Mouse (Mus musculus) forebrain, embryonic 10.5 days (tissue): ENCODE measurements at regions not wholly inside any gene's neighbourhood (a gene's known extent, or its start where the extent isn't known, plus 50 kb on each side); places are given as distances from the start of the nearest gene placed in this dataset.
"Not testable (repeated sequence)": the region's sequence is repeated elsewhere in the genome, so short reads cannot be mapped to it uniquely, and the experiment has no call there.

Experiments used
- DNase-seq: peaks from one replicate; pipeline ENCODE4 v3.0.0-alpha.2; 2017; ENCODE audit warnings: low spot score; ENCODE audit errors: extremely low spot score
- H3K27ac ChIP-seq: fragments of 300-500 bp; sonication (generic); 2 replicates; pipeline ENCODE4 v1.5.1; 2016; ENCODE audit warnings: mild to moderate bottlenecking
- H3K27me3 ChIP-seq: fragments of 300-500 bp; sonication (generic); 2 replicates; pipeline ENCODE4 v1.6.1; 2016; ENCODE audit warnings: mild to moderate bottlenecking; ENCODE audit not compliant: poor library complexity, severe bottlenecking
- H3K36me3 ChIP-seq: fragments of 300-500 bp; sonication (generic); replicated peaks from 2 replicates; pipeline ENCODE4 v1.6.1; 2016; ENCODE audit warnings: mild to moderate bottlenecking, moderate library complexity
- H3K4me1 ChIP-seq: fragments of 300-500 bp; sonication (generic); 2 replicates; pipeline ENCODE4 v1.6.1; 2016
- H3K4me3 ChIP-seq: fragments of 300-500 bp; sonication (generic); 2 replicates; pipeline ENCODE4 v1.5.1; 2016; ENCODE audit warnings: mild to moderate bottlenecking, moderate library complexity
- H3K9me3 ChIP-seq: fragments of 300-500 bp; sonication (generic); 2 replicates; pipeline ENCODE4 v1.6.1; 2016; ENCODE audit warnings: mild to moderate bottlenecking, moderate library complexity
- WGBS: fragments of 180-500 bp; shearing (Covaris S2); methylation state at CpG from one replicate; pipeline ENCODE4 v1.1.7; 2016; 5-methylcytosine and 5-hydroxymethylcytosine counted together

- H3K9me3 ChIP-seq: no peaks in the 10 kb centered on the region
- 25% methylated on average over 11 of the region's 11 CpGs for WGBS
- peaks cover 23% of the 10 kb centered on the region for H3K4me1 ChIP-seq
- H3K27ac ChIP-seq: no peak overlapping the region
- H3K4me3 ChIP-seq: no peak overlapping the region
- no peaks in the 10 kb centered on the region for H3K36me3 ChIP-seq
- peak; percentile 61 for DNase-seq
- H3K27me3 ChIP-seq: peaks cover 14% of the 10 kb centered on the region
Observed at GRCm38 (mm10) chr17:9169371-9169770, 181.2 kb downstream of the 1700010I14Rik start.

- DNase-seq: no peak
- H3K4me1 ChIP-seq: peaks cover 2% of the 10 kb centered on the region
- H3K9me3 ChIP-seq: no peaks in the 10 kb centered on the region
- WGBS: 88% methylated on average over 5 of the region's 5 CpGs
- H3K4me3 ChIP-seq: no peak overlapping the region
- H3K27ac ChIP-seq: no peak overlapping the region
- no peaks in the 10 kb centered on the region for H3K27me3 ChIP-seq
- H3K36me3 ChIP-seq: no peaks in the 10 kb centered on the region
Observed at GRCm38 (mm10) chr17:9197160-9197559, 209.0 kb downstream of the 1700010I14Rik start.

DNA sequence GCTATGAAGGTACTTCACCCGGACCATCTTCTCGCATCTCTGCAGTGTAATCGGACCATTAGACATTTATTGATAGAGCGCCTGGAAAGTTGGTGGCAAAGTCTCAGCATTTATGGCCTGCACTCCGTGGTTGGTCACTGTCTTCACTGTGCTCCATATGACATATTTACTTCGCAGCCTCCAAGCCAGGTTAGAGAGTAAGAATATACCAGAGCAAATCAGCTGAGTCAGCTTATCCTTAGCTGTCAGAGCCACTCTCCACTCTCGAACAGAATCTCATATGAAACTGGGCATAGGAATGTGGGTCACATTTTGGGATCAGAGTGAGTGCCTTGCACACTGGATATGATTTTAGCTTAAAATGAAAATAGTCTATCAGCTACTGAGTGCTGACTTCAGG is 212.3 kb downstream of the 1700010I14Rik start:
- H3K4me3 ChIP-seq: no peak overlapping the region
- WGBS: 91% methylated on average over 7 of the region's 7 CpGs
- peaks cover 9% of the 10 kb centered on the region for H3K4me1 ChIP-seq
- H3K36me3 ChIP-seq: no peaks in the 10 kb centered on the region
- H3K27me3 ChIP-seq: no peaks in the 10 kb centered on the region
- no peaks in the 10 kb centered on the region for H3K9me3 ChIP-seq
- H3K27ac ChIP-seq: no peak overlapping the region
- no peak for DNase-seq

DNA sequence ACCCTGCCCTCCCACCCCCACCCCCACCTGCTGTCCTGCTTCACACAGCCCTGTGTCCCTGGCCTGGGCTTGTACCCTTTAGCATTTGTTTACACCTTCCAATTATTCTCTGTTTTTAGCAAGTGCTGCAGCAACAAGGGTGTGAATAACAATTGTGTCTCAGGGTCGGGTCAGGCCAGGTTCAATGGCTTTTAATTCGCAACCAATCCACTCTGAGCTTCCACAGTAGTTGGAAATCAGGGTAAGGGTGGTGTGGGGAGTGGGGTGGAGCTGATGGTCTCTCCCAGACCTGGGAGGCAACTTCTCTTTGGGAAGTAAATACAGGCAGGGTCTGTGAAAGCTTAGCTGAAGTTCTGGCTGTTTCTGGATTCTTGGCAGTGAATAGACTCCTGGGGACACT is 214.4 kb downstream of the 1700010I14Rik start:
- DNase-seq: no peak
- 6% methylated on average over 2 of the region's 2 CpGs for WGBS
- H3K9me3 ChIP-seq: no peaks in the 10 kb centered on the region

GRCm38 (mm10) chr17:9210626-9211025 is 211.2 kb upstream of the Gm17728 start:
- no peaks in the 10 kb centered on the region for H3K36me3 ChIP-seq

More for the DNA sequence above, 214.4 kb downstream of the 1700010I14Rik start:
- Histone ChIP-seq H3K36me3 (no peaks in the 10 kb centered on the region), H3K4me1 (peaks cover 9% of the 10 kb centered on the region), H3K27ac (no peak overlapping the region), H3K4me3 (no peak overlapping the region), H3K27me3 (no peaks in the 10 kb centered on the region)

DNA sequence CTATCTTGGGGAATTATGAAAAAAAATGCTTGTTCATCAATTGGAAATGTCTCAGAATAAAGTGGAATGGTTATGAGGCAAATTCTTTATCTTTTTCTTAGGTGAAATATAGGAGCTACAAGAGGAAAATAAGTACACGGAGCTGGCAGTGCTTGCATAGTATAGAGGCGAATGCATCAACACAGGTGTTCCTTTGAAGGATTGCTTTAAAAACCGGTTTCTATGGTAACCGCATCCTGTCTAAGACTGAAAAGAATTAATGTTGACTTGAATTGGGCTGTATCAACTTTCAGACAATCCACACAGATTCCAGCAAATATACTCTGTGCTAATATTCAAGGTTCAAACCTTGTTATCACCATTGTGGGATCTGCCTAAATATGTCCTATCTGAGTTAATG is 198.8 kb upstream of the Gm17728 start:
- Histone ChIP-seq H3K27ac (no peak overlapping the region), H3K9me3 (no peaks in the 10 kb centered on the region), H3K36me3 (no peaks in the 10 kb centered on the region), H3K4me3 (no peak overlapping the region), H3K27me3 (no peaks in the 10 kb centered on the region), H3K4me1 (peaks cover 3% of the 10 kb centered on the region)
- WGBS: 85% methylated on average over 4 of the region's 4 CpGs
- DNase-seq: no peak

More at GRCm38 (mm10) chr17:9210626-9211025, 211.2 kb upstream of the Gm17728 start:
- Histone ChIP-seq H3K9me3 (no peaks in the 10 kb centered on the region), H3K27ac (no peak overlapping the region), H3K4me1 (no peaks in the 10 kb centered on the region), H3K4me3 (no peak overlapping the region), H3K27me3 (no peaks in the 10 kb centered on the region)
- DNase-seq: no peak
- 88% methylated on average over 2 of the region's 2 CpGs for WGBS

- no peak for DNase-seq
- 71% methylated on average over 10 of the region's 10 CpGs for WGBS
- Histone ChIP-seq H3K4me1 (peaks cover 9% of the 10 kb centered on the region), H3K9me3 (no peaks in the 10 kb centered on the region), H3K4me3 (no peak overlapping the region), H3K36me3 (no peaks in the 10 kb centered on the region), H3K27me3 (no peaks in the 10 kb centered on the region), H3K27ac (no peak overlapping the region)
Observed at GRCm38 (mm10) chr17:9227872-9228575, 193.8 kb upstream of the Gm17728 start.

DNA sequence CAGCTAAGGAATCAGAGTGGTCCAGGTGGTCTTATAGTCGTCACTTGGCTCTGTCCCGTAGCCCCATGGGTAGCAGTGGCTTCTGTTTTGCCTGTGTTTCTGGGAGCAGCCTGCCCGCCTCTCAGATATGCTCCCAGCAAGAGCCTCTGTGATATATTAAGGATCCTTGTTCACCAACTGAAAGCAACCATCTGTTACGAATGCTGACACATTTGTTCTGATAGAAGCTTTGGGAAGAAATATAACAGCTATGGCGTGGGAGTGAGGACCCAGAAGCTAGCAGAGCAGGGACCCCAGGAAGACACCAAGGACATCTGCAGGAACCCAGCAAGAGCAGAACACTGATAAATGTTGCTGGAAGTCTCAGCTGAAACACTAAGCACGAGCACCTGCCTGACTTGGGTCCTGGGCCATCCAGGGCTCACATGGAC is 186.7 kb upstream of the Gm17728 start:
- H3K4me1 ChIP-seq: no peaks in the 10 kb centered on the region
- H3K27me3 ChIP-seq: no peaks in the 10 kb centered on the region
- no peaks in the 10 kb centered on the region for H3K9me3 ChIP-seq
- no peaks in the 10 kb centered on the region for H3K36me3 ChIP-seq
- DNase-seq: no peak
- H3K27ac ChIP-seq: no peak overlapping the region
- WGBS: 83% methylated on average over 6 of the region's 6 CpGs
- no peak overlapping the region for H3K4me3 ChIP-seq

GRCm38 (mm10) chr17:9258646-9259170 is 163.2 kb upstream of the Gm17728 start:
- H3K27me3 ChIP-seq: no peaks in the 10 kb centered on the region
- no peaks in the 10 kb centered on the region for H3K36me3 ChIP-seq
- no peak overlapping the region for H3K4me3 ChIP-seq
- no peaks in the 10 kb centered on the region for H3K9me3 ChIP-seq
- WGBS: 72% methylated on average over 5 of the region's 5 CpGs
- H3K27ac ChIP-seq: no peak overlapping the region
- no peak for DNase-seq
- H3K4me1 ChIP-seq: no peaks in the 10 kb centered on the region

DNA sequence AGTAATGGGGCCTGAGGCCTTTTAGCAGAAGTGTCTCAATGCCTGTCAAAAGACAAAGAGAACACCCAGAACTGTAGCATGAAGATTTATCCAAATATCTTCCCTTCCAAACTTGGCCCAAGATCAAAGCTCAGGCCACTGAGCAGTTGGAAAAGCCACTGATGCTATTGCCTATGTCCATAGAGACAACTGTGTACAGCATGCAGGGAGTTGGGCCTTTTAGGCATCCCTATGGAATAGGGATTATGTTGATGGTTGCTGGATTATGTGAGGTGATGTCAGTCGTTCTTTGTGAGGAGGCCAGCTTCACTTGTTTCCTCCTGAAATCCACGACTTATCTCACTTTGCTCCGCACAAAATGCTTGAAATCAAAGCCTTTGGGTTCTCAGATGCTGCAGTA is 153.1 kb upstream of the Gm17728 start:
- DNase-seq: no peak
- Histone ChIP-seq H3K27ac (no peak overlapping the region), H3K36me3 (no peaks in the 10 kb centered on the region), H3K9me3 (no peaks in the 10 kb centered on the region), H3K4me1 (no peaks in the 10 kb centered on the region; the same call in 1 of the 2 replicates), H3K27me3 (no peaks in the 10 kb centered on the region), H3K4me3 (no peak overlapping the region)
- 81% methylated on average over 3 of the region's 3 CpGs for WGBS

- WGBS: 60% methylated on average over 3 of the region's 3 CpGs
- not testable (repeated sequence) for H3K9me3 ChIP-seq, H3K27ac ChIP-seq, H3K27me3 ChIP-seq, DNase-seq, H3K4me3 ChIP-seq, H3K36me3 ChIP-seq
- peaks cover 20% of the 10 kb centered on the region for H3K4me1 ChIP-seq
Observed at GRCm38 (mm10) chr17:9278046-9278445, 143.8 kb upstream of the Gm17728 start.

- Histone ChIP-seq H3K36me3 (no peaks in the 10 kb centered on the region), H3K4me3 (no peak overlapping the region), H3K9me3 (no peaks in the 10 kb centered on the region), H3K27me3 (no peaks in the 10 kb centered on the region), H3K4me1 (peaks cover 20% of the 10 kb centered on the region), H3K27ac (no peak overlapping the region)
- WGBS: 87% methylated on average over 7 of the region's 7 CpGs
- no peak for DNase-seq
Observed at GRCm38 (mm10) chr17:9279481-9279880, 142.4 kb upstream of the Gm17728 start.

DNA sequence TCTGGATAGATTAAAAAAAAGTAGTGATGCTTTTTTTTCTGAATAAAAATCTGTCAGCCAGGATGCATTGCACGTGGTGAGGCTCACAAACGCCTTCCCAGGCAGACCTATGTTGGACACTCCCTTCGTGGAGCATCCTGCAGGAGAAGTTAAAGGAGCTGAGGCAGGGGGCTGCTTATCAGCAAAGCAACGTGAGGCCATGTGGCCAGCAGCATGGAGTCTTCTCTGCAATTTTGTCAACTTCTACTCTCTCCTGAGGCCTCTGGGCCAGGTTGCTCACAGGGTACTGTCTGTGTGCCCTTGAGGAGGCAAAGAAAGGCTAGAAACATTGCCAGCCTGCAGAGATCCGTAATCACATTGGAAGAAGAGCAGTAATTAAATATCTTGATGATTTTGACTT is 140.0 kb upstream of the Gm17728 start:
- Histone ChIP-seq H3K27me3 (no peaks in the 10 kb centered on the region), H3K27ac (no peak overlapping the region), H3K4me3 (no peak overlapping the region), H3K36me3 (no peaks in the 10 kb centered on the region), H3K4me1 (peaks cover 13% of the 10 kb centered on the region), H3K9me3 (no peaks in the 10 kb centered on the region)
- DNase-seq: no peak
- 85% methylated on average over 5 of the region's 5 CpGs for WGBS
